Mouse (Mus musculus) heart, adult 2 months (tissue): Measurements from ENCODE around the gene Fhl3. TPM values are rescaled to one million over a fixed set of nuclear protein-coding genes. Genes with fewer than 3 reads are reported as not detected.

Experiments
- DNase-seq, 2 experiments: peaks; one replicate each; pipeline ENCODE4 v3.0.0; 2021
- H3K27ac ChIP-seq: fragments of 200-600 bp; 2 replicates; pipeline ENCODE4 v1.8.1; 2022
- H3K27me3 ChIP-seq: fragments of 200-500 bp; 2 replicates; pipeline ENCODE4 v1.6.1; 2012; ENCODE audit warnings: mild to moderate bottlenecking, low read length, inconsistent platforms, mixed read lengths; ENCODE audit not compliant: control insufficient read depth, insufficient read depth
- H3K36me3 ChIP-seq: fragments of 200-500 bp; 2 replicates; pipeline ENCODE4 v1.6.1; 2012; ENCODE audit warnings: low read length, inconsistent platforms; ENCODE audit not compliant: control insufficient read depth, insufficient read depth
- H3K4me1 ChIP-seq: fragments of 200-500 bp; 2 replicates; pipeline ENCODE4 v1.6.1; 2011; ENCODE audit warnings: low read length; ENCODE audit not compliant: control insufficient read depth, insufficient read depth
- H3K4me3 ChIP-seq: fragments of 200-600 bp; 2 replicates; pipeline ENCODE4 v1.8.1; 2022
- H3K79me2 ChIP-seq: fragments of 200-500 bp; replicated peaks from 2 replicates; pipeline ENCODE4 v1.6.1; 2012; ENCODE audit warnings: mild to moderate bottlenecking, inconsistent platforms, low read length, moderate library complexity, mixed read lengths; ENCODE audit not compliant: control insufficient read depth, insufficient read depth
- H3K9ac ChIP-seq: fragments of 200-500 bp; 2 replicates; pipeline ENCODE4 v1.6.1; 2012; ENCODE audit warnings: low read depth, mild to moderate bottlenecking, control low read depth, inconsistent platforms, low read length, mixed read lengths
- CTCF ChIP-seq: fragments of 200-600 bp; IDR thresholded peaks from 2 replicates; pipeline ENCODE4 v1.8.1; 2022; ENCODE audit warnings: antibody characterized with exemption, mild to moderate bottlenecking, moderate library complexity
- EP300 ChIP-seq: fragments of 200-500 bp; IDR thresholded peaks from 2 replicates; pipeline ENCODE4 v1.6.1; 2011; ENCODE audit warnings: low read depth, low read length, control low read depth; ENCODE audit not compliant: insufficient read depth
- POLR2A ChIP-seq: fragments of 200-500 bp; IDR thresholded peaks from 2 replicates; pipeline ENCODE4 v1.6.1; 2011; ENCODE audit warnings: mild to moderate bottlenecking, low read depth, low read length, control low read depth; ENCODE audit not compliant: insufficient read depth
- WGBS: fragments of 180-500 bp; shearing (Covaris S2); methylation state at CpG from one replicate; pipeline ENCODE4 v1.1.7; 2018; 5-methylcytosine and 5-hydroxymethylcytosine counted together
- intact Hi-C: fragments of 180-260 bp; cut with DNase I; formaldehyde crosslinking; loops from one replicate; pipeline ENCODE4 v1.15.1; 2025
- polyA plus RNA-seq: library from polyadenylated mRNA; depleted of rRNA; stranded (reverse); fragments of >200 nt; gene quantifications from 2 replicates; pipeline ENCODE4 v1.2.3, GENCODE M21; 2012
- total RNA-seq, 2 experiments: library from RNA; stranded (reverse); gene quantifications; 2 replicates each; pipeline ENCODE4 v1.2.3; 2021

The Fhl3 gene
- total and polyA plus RNA-seq, 3 experiments, result 7.8 to 17.9 (median 11.5) TPM

DNA sequence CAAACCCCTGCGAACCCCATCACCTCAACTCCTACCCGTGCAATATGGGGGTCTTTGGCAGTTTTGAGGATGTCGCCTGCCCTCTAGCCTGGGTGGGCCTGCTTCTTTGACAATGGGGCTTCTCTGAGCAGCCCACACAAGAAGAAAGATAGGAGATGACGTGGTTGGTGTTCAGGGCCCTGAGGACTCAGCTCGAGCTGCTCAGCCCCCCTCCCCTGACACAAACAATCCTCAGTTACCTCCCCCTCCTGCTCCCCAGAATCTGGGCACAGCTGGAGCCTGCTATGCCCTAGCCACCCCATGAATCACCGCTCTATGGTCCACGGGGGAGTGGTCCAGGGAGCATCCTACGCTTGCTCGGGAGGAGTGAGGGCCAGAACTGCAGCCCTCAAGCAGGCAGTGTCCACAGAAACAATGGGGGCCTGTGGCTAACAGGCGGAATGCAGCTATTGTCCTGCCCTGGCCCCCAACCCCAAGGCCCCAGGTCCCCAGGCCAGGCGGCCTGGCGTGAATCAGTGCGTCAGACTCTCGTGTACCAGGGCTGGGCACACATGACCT is 32.9 kb upstream of the Fhl3 start:
- Histone ChIP-seq H3K4me3 (no peak overlapping the region), H3K27me3 (no peaks in the 10 kb centered on the region; the same call in 1 of the 2 replicates), H3K27ac (no peak overlapping the region), H3K36me3 (no peaks in the 10 kb centered on the region), H3K9ac (no peak overlapping the region), H3K4me1 (no peaks in the 10 kb centered on the region), H3K79me2 (no peaks in the 10 kb centered on the region)
- DNase-seq, result no peak
- intact Hi-C loops, result no loop called here
- WGBS, result 57% methylated on average over 14 of the region's 14 CpGs
- TF ChIP-seq EP300 (no peak), CTCF (no peak), POLR2A (no peak)

DNA sequence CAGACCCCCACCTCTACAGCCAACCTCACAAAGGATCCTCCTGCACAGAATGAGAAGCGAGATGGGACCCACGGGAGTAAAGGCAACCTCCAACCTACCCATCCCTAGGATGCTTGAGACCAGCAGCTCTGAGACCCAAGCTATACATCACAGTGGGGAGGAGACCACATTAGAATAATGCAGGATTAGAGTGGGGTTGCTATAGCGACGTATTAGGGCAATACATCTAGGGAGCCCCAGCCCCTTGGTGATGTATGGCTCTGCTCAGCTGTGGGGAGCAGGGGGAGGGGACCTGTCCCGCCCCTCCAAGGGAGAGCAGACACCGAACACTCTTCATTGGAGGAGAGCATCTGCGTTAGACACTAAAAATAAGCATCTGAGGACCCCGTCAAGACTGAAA is 32.4 kb upstream of the Fhl3 start:
- no peaks in the 10 kb centered on the region for H3K4me1 ChIP-seq
- no peak for DNase-seq
- no peak overlapping the region for H3K4me3 ChIP-seq
- no peaks in the 10 kb centered on the region for H3K36me3 ChIP-seq
- TF ChIP-seq CTCF, result no peak
- no peak for TF ChIP-seq POLR2A
- TF ChIP-seq EP300, result no peak
- H3K27ac ChIP-seq, result no peak overlapping the region
- 32% methylated on average over 8 of the region's 8 CpGs for WGBS
- no peak overlapping the region for H3K9ac ChIP-seq
- H3K27me3 ChIP-seq, result no peaks in the 10 kb centered on the region; the same call in 1 of the 2 replicates
- no peaks in the 10 kb centered on the region for H3K79me2 ChIP-seq
- intact Hi-C loops, result no loop called here

DNA sequence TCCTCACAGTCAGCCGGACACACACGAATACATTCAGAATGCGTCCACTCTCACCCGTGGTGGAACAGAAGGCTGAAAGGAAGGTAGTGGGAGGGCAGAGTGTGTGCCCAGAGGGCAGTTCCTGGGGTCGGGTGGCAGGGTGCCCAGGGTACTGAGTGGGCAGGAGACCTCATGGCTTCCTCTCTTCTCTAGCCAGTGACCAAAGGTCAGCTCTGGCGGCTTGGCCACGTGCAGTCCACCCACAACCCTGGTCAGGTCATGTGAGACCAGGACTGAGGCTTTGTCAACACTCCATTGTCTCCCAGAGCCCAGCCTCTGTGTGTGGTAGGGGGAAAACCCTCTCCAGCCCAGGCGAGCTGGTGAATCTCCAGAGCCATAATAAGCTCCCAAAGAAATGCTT is 30.3 kb upstream of the Fhl3 start:
- no peaks in the 10 kb centered on the region for H3K27me3 ChIP-seq
- H3K36me3 ChIP-seq, result no peaks in the 10 kb centered on the region
- H3K4me1 ChIP-seq, result no peaks in the 10 kb centered on the region
- no peak overlapping the region for H3K9ac ChIP-seq
- H3K4me3 ChIP-seq, result no peak overlapping the region
- WGBS, result 54% methylated on average over 8 of the region's 8 CpGs
- H3K27ac ChIP-seq, result no peak overlapping the region
- TF ChIP-seq EP300 (no peak), CTCF (no peak), POLR2A (no peak)
- no peaks in the 10 kb centered on the region for H3K79me2 ChIP-seq
- DNase-seq, result no peak
- intact Hi-C loops, result loop anchor here (10.0 kb wide), 1 partner anchor 725 kb away; no protein-coding TSS in a partner anchor

DNA sequence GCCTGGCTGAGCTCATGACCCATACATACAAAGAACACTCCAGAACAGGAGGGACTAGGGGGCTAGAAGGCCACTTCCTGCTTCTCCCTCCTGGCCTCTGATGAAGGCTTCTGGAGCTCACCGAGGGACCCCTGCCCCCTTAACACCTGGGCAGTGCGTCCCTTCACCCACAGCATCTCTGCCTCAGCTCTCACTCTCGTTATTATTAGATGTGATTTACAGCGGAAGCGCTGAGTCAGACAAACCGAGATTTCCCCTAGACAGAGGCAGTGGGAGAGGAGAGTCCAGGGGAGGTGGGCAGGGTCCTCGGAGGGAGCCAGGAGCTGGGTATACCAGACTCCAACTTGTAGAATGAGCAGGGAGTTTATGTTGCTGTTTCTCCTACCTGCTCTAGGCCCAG is 28.9 kb upstream of the Fhl3 start:
- Histone ChIP-seq H3K79me2 (no peaks in the 10 kb centered on the region), H3K27me3 (no peaks in the 10 kb centered on the region), H3K4me1 (no peaks in the 10 kb centered on the region), H3K36me3 (no peaks in the 10 kb centered on the region), H3K9ac (no peak overlapping the region), H3K27ac (no peak overlapping the region), H3K4me3 (no peak overlapping the region)
- intact Hi-C loops, result loop anchor here (10.0 kb wide), 1 partner anchor 727 kb away; no protein-coding TSS in a partner anchor
- 30% methylated on average over 7 of the region's 7 CpGs for WGBS
- TF ChIP-seq CTCF, result no peak
- TF ChIP-seq EP300, result no peak
- no peak for TF ChIP-seq POLR2A
- DNase-seq, result no peak

DNA sequence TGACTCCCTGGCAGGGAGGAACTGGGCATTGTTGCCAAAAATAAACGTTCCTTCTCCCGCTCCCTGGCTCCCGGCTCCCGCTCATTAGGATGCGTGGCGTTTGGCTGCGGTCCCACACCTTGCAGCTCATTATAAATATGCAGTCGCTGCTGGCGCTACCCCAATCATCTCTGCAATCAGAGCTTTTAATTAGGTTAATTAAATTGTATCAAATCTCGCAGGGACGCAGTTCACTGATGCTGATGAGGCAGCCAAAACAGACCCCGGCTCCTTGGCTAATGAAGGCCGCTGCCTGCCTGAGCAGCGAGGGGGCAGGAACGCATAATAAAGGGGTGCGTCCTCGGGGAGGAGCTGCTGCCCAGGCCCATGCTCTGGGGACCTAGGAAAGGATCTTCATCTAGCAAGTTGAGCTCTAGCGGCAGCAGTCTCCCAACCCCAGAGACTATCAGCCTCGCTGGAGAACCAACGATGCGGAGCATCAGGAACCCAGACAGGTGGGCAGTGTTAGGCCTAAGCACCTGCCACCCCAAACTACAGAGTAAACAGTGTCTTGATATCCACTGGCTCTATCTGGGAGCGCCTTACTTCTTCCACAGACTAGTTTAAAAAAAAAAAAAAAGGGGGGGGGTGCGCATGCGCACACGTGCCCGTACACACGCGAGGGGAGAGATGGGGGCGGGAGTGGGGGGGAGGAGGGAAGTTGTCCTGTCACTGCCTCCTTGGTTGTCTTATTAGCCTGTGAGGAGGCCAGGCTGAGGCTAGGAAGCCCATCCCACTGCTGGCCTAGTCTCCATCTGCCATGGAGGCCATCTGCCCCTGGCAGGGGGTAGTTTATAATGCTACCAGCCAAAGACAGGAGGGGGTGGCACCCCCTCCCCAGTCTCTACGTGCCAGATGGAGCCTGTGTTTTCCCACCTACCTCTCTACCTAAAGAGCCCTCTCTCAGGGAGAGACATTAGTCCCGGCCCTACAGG is 27.9 kb upstream of the Fhl3 start:
- intact Hi-C loops, result loop anchor here (10.0 kb wide), 1 partner anchor 728 kb away; no protein-coding TSS in a partner anchor
- no peak for TF ChIP-seq EP300
- no peak for DNase-seq
- Histone ChIP-seq H3K9ac (no peak overlapping the region), H3K79me2 (no peaks in the 10 kb centered on the region), H3K4me3 (no peak overlapping the region), H3K4me1 (no peaks in the 10 kb centered on the region), H3K27ac (no peak overlapping the region), H3K27me3 (no peaks in the 10 kb centered on the region), H3K36me3 (no peaks in the 10 kb centered on the region)
- WGBS, result 9% methylated on average over 30 of the region's 31 CpGs
